Mouse (Mus musculus): ENCODE measurements at regions not wholly inside any gene's neighbourhood (a gene's known extent, or its start where the extent isn't known, plus 50 kb on each side); places are given as distances from the start of the nearest gene placed in this dataset.

DNA sequence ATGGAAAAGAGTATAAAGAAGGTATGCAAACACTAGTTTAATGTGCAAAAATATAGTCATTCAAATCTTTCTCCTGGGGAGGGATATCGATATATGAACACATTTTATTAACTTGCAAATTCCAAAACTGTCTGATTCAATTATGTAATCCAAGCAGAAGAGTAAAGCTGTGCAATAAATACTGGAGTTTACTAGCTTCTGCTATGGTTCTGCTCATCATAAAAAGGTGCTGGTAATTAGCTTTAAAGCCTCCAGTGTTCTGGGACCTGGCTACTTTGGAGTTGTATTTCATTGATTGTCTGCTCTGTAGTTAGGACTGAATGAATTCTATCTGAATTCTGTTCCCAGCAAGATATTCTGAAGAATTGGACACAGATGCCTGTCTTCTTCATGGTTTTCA lies 602.7 kb upstream of the Akr1e1 start:
- DNase-seq (ENCODE audit: low spot score): no peak

DNA sequence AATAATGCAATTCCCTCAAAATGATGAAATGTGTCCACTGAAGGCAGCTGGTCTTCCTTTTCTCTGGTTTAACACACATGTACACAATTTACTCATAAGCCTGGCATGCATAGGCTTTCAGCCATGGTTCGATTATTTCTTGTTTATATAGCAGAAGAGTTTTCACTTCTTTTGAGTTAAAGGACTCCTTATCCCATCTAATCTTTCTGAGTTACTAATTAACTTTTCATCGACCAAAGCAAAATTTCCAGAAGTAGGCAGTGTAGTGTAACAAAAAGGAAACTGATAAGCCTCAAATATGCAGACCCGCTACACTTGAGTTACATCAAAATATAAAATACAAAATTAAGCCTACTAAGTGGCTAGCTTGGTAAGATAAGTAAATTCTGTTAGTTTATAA lies 620.5 kb upstream of the Akr1e1 start:
- DNase-seq (ENCODE audit: low spot score): peak; percentile 27

DNA sequence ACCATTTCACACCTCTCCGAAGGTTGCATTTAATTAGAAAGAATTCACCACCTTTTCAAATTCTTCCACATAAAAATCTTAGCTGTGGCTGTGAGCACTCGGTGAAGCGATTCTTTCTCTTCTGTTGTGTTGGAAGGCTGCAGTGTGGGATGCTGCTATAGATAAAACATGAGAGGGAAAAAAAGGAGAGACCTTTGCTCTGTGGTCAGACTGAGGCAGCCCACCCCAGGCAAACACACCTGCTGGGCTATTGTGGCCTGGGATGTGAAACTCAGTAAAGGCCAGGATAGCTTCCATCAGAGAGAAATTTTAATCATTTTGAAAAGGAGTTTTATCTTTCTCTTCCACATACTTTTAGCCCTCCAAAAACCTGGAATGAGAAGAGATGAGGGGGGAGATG lies 625.3 kb upstream of the Akr1e1 start:
- no peak for DNase-seq (ENCODE audit: low spot score)

DNA sequence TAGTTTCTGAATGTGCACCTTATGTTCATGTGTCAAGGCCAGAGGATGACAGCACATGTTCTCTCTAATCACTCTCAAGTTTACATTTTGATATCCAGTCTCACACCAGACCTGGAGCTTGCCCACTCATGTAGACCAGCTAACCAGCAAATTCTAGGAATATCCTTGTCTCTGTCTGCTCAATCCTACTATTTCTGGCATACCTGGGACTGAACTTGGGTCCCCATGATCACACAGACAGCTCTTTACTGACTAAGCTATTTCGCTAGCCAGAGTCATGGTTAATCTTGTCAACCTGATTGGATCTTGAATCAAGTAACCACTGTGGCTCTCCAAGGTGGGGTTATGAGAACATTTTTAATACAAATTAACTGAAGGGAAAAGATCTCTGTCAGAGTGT lies 625.9 kb upstream of the Klf6 start:
- no peak for DNase-seq (ENCODE audit: low spot score)

DNA sequence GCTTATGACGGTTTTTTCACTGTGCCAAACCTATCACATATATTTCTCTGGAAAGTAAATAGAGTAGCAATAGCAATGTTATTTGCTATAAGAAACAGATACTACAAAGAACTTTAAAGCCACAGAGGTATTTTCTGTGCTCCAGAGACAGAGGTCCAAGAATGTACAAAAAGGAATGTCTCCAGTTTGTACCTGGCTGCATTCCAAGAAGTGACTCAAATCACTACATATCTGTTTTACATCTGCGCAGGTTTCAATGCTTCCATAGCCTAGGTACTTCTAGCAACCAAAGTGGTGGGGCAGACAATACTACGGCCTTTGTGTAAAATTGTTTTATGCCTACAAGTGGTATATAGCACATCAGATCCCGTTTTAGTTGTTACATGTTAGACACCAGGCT lies 620.7 kb upstream of the Klf6 start:
- no peak for DNase-seq (ENCODE audit: low spot score)

DNA sequence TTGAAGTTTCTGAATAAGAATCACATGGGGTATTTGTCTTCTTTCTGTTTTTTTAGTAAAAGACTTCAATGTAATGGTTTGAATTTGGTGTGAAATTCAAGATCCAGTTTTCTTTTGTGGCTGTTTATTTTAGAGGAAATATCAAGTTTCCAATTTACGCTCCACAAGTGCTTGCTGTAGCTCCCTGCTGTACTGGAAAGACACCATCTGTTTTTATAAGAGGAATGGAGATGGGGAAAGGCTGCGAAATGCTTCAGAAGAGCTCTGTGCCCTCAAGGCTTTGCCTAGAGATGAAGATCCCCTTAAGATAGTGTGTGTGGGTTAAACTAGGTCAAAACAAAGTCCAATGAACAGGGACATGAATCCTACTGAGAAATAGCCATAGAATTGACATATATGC lies 618.5 kb upstream of the Klf6 start:
- no peak for DNase-seq (ENCODE audit: low spot score)

DNA sequence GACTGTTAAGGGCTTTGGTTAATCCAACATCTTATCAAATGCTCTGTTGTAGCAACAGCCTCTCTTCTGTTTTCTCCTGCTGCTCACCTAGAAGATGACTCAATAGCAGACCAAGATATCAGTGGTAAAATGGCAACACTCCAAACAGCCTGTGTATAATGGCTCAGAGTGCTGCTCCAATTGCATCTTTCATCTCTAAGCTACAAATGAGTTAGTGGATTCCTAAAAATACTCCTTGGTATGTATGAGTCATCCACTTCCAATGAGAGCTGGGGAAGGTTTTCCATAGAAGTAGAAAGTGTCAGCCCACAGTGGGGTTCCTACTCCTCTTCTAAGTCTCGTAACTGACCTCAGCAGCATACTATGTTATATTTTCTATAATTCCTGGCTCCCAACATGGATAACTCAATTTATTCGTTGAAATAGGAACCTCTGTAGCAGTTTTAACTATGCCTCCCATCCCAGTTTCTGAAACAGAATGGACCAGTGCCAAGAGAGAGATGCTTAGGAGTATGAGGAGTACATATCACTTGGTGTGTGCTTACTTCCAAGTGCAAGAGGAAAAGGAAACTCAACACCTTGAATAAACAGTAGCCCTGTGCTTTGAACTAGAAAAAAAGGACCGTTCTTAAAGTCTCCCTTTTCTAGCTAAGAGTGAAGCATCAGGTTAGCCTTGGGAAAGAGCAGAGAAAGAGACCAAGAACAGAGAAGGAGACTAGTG lies 612.5 kb upstream of the Klf6 start:
- DNase-seq (ENCODE audit: low spot score): peak; percentile 64

DNA sequence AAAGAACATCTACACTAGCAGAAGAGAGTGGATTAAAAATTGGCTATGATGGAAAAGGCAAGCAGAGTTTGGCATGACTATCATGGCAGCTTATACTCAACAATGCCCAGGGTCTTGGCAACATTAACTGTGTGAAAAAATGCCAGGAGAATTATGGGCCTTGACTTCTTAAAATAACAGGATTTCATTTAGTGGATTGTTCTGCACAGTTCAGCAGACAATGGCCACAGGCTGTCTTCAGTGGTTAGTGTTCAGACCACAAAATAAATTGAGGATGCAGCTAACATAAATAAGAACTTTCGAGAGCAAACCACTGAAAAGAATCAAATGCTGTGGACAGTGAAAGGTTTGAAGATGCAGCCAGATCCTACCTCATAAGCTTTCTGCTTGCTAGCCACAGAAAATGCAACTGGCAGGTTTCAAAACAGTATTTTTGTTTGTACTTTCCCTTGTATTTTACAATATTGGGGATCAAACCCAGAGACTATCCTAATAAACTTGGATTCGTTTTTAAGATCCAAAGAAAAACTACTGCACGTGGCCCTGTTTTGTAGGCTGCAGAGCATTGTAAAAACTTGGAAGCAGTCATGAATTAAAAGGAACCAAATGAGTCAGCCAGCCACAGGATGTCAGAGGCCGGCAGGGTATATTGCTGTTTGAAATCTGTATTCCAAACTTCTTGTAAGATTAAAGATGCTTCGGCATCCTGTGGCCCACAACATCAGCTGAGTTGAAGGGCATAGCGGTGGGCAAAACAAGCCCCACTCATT lies 603.2 kb upstream of the Klf6 start:
- no peak for DNase-seq (ENCODE audit: low spot score)

DNA sequence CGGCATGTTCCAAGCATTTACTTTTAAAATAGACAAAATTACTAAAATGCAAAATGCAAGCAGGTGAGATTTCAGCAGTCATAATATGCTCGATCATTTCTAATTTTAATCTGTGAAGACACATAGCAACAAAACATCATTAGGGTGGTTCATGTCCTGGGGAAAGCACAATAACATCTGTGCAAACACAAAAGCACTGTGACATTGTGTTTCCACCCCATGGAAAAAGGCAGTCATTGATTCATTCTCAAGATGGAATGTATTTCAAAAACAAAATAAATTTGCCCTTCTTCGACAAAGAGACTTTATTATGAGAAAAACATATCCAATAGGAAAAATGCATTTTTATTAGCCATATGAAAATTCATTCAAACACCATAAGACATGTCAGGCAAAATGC lies 601.5 kb upstream of the Klf6 start:
- no peak for DNase-seq (ENCODE audit: low spot score)

DNA sequence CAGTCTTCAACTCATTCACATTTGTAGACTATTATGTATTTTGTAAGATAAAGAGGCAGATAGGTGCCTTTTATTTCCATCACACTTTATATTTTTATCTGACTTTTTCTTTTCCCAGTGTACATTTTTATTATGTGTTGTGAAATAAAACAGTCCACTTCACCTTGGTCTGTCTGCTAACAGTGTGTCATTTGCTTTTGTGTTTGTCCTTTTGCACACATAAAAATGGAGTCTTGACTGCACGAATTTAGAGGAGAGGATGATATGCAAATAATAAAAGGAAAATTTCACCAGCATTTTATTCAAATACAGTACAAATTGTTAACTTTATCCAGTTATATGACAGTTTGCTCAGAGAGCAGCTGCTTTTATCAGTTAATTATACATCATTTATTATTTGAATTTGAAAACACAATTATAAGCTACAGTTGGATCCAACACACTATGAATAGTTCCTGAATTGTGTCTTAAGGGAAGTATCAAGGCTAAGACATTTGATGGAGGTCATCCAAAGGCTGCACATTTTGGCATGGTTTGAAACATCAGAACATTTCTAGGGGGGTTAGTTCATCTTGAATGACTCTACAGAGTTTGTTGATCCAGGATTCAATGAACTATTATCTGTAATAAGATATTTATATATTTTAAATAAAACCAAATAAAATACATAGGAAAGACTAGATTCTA lies 588.6 kb upstream of the Klf6 start:
- no peak for DNase-seq (ENCODE audit: low spot score)

DNA sequence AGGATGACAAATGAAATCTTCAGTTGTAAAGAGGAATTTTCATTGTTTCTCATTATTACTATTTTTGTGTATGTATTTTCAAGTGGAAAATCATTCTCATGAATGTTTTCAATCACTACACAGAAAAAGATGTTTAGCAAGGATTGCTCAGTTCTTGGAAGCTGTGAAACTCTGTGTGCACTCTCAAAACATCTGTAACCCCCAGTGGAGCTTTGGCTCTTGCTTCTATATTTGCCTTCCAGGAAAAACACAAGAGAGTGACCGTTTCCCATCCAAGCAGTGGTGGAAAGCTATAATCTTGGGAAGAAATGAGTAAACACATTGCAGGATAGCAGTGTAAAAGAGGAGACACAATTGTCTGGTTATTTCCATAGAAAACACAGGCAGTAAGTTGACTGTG lies 584.7 kb upstream of the Klf6 start:
- DNase-seq (ENCODE audit: low spot score): no peak

DNA sequence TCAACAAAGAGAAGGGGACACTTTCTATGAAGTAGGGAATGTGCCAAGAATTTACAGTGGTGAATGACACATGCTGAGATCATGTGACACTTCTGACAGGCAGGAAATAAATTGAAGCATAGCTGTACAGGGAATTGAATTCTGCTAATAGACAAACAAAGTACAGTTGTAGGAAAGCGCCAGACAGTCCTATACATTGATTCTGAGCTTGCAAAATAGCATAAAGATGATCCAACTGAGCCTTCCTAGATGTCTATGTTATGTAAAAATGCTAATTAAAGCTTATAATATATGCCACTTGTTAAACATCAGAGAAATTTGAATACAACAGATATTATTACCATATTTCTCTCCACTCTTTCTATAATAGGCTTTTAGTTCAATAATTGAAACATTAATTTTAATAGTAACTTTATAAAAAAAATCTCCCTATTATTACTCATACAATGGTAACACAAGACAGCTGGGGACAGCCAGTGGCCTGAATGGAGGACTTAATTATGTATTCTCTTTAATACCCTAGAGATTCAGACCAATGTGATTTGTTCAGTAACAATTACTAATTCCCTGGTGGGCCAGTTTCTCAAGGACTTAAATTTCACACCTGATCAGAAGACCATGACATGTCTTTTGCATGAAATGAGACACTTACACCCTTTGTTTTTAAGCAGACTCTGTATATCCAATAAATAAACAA lies 571.4 kb upstream of the Klf6 start:
- DNase-seq (ENCODE audit: low spot score): no peak

DNA sequence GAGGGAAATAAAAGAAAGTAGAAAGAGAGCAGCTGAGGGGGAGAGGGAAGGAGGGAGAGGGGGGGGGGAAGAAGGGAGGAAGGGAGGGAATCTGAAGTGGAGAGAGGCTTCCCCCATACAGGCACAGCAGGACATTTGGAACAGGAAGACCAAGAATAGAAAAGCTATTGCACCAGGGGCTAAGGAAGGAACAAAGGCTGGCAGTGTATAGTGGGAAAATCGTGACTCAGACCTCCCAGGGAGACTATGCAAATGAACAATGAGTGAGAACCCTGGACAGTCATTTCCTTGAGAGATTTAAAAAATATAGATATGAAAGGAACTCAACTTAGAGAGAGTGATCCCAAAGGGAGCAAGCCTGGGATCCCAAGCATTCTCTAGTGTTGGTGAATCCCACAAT lies 559.1 kb upstream of the Klf6 start:
- DNase-seq (ENCODE audit: low spot score): no peak

DNA sequence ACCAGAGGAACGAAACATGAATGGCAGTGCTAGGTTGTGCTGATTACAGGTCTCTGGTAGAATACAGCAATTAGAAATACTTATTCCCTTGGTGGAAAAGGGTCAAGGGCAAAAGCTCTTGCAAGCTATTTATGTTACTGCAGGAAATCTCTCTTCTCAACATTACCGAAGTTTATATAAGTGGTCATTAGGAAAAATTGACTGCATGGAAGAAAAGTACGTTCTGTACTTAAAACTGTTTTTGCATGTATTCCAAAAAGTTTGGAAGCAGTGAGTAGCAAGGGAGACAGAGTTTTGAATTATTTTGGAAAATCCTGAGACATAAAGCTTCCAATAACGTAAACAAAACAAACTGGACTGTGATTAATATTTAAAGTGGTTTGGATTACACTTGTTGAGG lies 554.6 kb upstream of the Klf6 start:
- no peak for DNase-seq (ENCODE audit: low spot score)

DNA sequence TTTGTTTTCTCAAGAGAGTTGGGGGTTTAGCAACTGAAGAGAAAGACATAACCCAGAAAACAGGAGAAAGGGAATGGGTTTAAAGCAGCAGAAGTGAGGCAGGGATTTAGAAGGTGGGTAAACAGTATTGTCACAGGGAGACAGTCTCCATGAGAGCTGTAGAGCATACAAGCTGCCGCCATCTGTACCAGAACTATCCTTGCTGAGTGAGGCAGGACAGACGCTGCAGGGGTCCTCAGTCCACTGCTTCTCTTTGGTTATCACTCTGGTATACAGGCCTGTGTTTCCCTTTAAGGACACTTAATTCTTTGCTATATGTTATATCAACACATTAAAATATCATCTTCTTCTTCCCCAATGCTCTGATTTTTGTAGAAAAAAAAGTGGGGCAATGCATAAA lies 548.0 kb upstream of the Klf6 start:
- DNase-seq (ENCODE audit: low spot score): no peak

DNA sequence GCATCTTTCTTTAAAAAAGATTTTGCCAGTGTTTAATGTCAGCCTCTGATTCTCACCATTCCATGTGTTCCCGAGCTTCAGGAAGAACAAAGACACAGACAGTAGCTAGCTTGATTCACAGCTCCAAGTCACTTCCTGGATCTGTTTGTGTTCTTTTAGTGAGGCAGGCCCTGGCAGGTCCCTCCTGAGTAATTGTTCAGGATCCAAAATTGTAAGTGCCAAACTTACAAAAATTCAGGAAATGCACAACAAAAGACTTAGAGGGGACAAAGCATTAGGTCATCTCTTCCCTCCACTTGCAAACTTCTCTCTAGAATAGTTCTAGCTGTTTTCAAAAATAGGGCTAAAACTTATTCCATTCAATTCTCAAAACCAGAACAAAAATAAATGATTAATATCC lies 546.3 kb upstream of the Klf6 start:
- no peak for DNase-seq (ENCODE audit: low spot score)

DNA sequence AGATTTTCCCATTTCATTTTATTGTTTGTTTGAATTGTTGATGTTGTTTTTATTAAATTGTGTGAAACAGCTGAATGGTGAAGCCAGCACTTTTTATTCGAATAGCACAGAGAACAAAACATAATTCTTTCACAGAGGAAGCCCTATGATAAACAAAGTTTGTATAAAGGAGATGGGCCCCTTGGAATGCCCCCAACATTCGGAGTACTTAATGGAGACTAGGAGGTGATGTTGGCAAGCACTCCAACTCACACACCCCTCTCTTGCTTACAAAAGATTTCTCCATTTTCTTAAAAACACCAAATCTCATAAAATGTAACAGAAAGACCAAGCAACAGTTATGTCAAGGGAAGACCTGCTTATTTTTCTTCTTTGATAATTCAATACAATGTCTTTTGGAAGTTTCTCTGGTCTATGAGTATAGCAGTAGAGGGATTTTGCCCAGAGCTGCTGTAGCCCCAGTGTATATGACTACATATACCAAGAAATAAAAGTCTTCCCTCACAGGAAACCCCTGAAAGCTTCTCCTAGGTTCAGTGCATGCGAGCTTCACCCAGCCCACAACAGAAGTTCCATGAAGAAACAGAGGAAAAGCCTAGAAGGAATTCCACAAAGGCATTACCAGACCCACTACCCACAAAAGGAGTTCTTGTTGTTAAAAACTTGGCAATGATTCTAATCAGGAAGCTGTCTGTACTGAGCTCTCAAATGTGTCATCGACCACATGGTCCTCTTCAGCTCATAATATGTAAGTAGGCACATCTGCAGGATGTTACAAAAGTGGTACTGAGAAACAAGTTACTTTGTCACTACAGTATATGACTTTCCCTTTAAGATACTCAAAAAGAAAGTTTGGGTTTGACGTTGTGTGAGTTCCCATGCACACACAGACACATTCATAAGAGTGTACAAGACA lies 543.1 kb upstream of the Klf6 start:
- no peak for DNase-seq (ENCODE audit: low spot score)

DNA sequence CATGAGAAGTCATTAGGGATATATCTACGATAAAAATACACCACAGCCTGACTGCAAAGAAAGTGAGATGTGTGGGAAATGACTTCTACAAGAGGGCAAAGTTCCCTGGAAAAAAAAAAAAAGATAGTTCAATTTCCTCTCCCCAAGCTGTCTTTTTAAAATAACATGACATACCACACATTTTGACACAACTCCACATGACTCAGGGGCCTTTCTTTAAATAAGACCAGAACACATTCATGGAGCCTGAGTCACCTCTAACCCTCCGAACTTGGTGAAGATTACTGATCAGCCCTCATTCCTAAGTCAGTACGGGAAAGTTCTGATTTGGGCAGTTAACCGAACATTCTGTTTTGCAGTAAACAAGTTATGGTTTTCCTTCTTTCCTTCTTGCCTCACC lies 515.6 kb upstream of the Klf6 start:
- no peak for DNase-seq (ENCODE audit: low spot score)

DNA sequence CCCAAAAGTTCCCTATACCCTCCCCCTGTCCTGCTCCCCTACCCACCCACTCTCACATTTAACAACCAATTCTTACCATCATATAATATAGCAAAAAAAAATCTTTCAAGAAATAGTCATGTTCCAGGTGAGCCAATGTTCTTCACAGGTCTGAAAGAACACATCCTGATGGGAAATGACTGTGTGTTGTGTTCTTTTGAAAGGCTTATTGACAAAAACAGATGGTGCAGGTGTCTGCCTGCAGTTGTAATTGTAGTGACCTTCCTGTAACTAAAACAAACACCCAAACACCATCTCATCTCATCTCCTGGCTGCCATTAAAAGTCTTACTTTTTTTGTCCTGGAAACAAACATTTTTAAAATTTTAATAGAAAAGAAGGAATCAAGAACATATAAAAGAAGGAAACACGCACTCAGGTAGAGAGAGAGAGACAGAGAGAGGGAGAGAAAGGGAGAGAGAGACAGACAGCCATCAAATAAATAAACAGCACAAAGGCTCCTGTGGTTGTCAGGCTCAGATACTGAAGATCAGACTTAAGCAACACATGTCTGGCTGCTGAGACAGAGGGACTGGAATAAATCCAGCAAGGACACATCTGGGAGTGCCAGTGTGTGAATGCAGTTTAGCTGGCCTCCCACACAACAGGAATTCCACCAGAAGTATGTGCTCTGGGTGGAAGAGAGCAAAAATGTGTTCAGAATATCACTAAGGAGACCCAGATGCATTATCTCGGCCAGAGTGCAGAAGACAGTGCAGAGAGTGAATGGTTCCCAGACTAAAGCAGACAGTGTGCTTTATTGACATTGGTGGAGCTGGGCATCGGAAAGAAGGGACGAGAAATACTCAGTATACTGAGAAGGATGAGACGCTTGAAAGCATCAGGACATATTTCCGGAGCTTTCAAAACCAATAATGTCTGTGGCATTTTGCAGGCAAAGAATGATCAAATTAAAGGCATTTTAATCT lies 513.5 kb upstream of the Klf6 start:
- peak; percentile 21 for DNase-seq (ENCODE audit: low spot score)

DNA sequence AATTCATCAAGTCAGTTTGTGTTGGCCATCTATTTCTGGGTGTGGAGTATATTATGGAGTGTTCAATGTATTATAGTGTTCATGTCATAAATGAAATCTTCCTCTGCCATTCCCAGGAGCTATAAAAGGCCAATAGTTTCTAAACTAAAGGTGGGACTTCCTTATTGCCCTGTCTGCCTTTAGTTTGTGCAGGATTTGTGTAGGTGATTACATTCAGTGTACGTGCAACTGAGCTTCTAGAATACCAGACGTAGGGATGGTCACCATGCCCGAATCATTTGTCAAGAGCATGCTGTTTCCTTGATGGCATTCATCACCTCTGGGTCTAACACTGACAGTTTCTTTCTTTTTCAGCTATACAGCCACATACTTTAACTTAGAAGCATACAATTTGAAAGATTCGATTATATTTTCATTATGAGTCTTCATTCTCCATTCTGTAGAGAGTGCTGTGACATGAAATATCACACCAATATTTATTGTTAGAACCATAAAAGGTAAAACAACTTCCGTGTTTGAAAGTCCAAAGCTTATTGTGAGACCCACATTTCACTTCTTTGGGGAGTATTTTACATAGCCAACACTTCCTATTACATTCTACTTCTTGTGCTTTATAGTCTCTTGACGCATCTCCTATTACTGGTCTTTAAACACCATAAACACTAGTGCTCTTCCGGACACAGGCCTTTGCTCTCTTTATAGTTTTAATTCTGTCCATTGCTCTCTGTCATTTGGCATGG lies 494.1 kb upstream of the Klf6 start:
- DNase-seq (ENCODE audit: low spot score): no peak
